Mouse (Mus musculus): ENCODE measurements around the gene Jmjd7.

The Jmjd7 gene

GRCm38 (mm10) chr2:120013831-120014486, 13.3 kb upstream of the Jmjd7 start:
- DNase-seq, result no peak

- no peak for DNase-seq
These were observed 11.4 kb upstream of the Jmjd7 start for GRCm38 (mm10) chr2:120015882-120016281.

GRCm38 (mm10) chr2:120017599-120017998, 9.7 kb upstream of the Jmjd7 start:
- DNase-seq, result no peak

- DNase-seq, result no peak
These were observed 2.9 kb upstream of the Jmjd7 start for GRCm38 (mm10) chr2:120024337-120024736.

- DNase-seq, result no peak
These were observed 658 bp downstream of the Jmjd7 start for GRCm38 (mm10) chr2:120027950-120028331.

- DNase-seq, result no peak
These were observed 3.1 kb downstream of the Jmjd7 start for GRCm38 (mm10) chr2:120030380-120030779.

GRCm38 (mm10) chr2:120032726-120033467, 5.6 kb downstream of the Jmjd7 start, which contains the start of gene Pla2g4b:
Gene Pla2g4b (plus strand): TSS chr2:120033417.
- DNase-seq, result no peak

- DNase-seq, result peak; percentile 85 to 88
These were observed 6.4 kb downstream of the Jmjd7 start for GRCm38 (mm10) chr2:120033726-120034125.

- DNase-seq, result no peak
These were observed 10.5 kb downstream of the Jmjd7 start for GRCm38 (mm10) chr2:120037744-120038143.

GRCm38 (mm10) chr2:120040991-120041390, 13.7 kb downstream of the Jmjd7 start:
- DNase-seq, result peak; percentile 38 to 39

GRCm38 (mm10) chr2:120044101-120044603, 16.9 kb downstream of the Jmjd7 start:
- DNase-seq, result no peak

GRCm38 (mm10) chr2:120044676-120045075, 17.4 kb downstream of the Jmjd7 start:
- DNase-seq, result peak; percentile 48 to 53

GRCm38 (mm10) chr2:120046486-120047310, 19.4 kb downstream of the Jmjd7 start:
- peak in 1 of 2 experiments; percentile 40 for DNase-seq

GRCm38 (mm10) chr2:120048173-120048572, 20.9 kb downstream of the Jmjd7 start:
- no peak for DNase-seq

- peak; percentile 37 to 51 for DNase-seq
These were observed 22.5 kb downstream of the Jmjd7 start for GRCm38 (mm10) chr2:120049632-120050274.

GRCm38 (mm10) chr2:120051405-120051804, 24.1 kb downstream of the Jmjd7 start:
- DNase-seq, result peak in 1 of 2 experiments; percentile 28

GRCm38 (mm10) chr2:120054771-120055552, 27.7 kb downstream of the Jmjd7 start:
- no peak for DNase-seq

GRCm38 (mm10) chr2:120055923-120056322, 28.6 kb downstream of the Jmjd7 start:
- DNase-seq, result no peak

- no peak for DNase-seq
These were observed 31.5 kb downstream of the Jmjd7 start for GRCm38 (mm10) chr2:120058818-120059217.

- no peak for DNase-seq
These were observed 32.2 kb downstream of the Jmjd7 start for GRCm38 (mm10) chr2:120059466-120059865.

GRCm38 (mm10) chr2:120060190-120060589, 32.9 kb downstream of the Jmjd7 start:
- DNase-seq, result no peak

GRCm38 (mm10) chr2:120060651-120061050, 33.4 kb downstream of the Jmjd7 start:
- DNase-seq, result no peak

Data from cerebellum, postnatal 14 days (tissue).